Mouse (Mus musculus) retina, postnatal 1 day (tissue): ENCODE results near the gene Zfp472.
"Not testable (repeated sequence)": the region's sequence is repeated elsewhere in the genome, so short reads cannot be mapped to it uniquely, and the experiment has no call there.

Experiments
- DNase-seq: peaks from one replicate; pipeline ENCODE4 v3.0.0-alpha.2; 2012

Gene Zfp472

GRCm38 (mm10) chr17:33020434-33020833, 54.8 kb downstream of the Zfp472 start:
- DNase-seq: not testable (repeated sequence)
